Mouse (Mus musculus): ENCODE results near the gene Rnf217. TPM values are rescaled to one million over a fixed set of nuclear protein-coding genes. Genes with fewer than 3 reads are reported as not detected.
A peak's percentile ranks its signal among the peaks of the same experiment; 100 is the strongest.

The Rnf217 gene
- polyA plus RNA-seq (2015; fragmentation: Nextera tagmentation; extraction: Ambion mirVana) = 0.66 and 0.68 TPM in 2 replicates

DNA sequence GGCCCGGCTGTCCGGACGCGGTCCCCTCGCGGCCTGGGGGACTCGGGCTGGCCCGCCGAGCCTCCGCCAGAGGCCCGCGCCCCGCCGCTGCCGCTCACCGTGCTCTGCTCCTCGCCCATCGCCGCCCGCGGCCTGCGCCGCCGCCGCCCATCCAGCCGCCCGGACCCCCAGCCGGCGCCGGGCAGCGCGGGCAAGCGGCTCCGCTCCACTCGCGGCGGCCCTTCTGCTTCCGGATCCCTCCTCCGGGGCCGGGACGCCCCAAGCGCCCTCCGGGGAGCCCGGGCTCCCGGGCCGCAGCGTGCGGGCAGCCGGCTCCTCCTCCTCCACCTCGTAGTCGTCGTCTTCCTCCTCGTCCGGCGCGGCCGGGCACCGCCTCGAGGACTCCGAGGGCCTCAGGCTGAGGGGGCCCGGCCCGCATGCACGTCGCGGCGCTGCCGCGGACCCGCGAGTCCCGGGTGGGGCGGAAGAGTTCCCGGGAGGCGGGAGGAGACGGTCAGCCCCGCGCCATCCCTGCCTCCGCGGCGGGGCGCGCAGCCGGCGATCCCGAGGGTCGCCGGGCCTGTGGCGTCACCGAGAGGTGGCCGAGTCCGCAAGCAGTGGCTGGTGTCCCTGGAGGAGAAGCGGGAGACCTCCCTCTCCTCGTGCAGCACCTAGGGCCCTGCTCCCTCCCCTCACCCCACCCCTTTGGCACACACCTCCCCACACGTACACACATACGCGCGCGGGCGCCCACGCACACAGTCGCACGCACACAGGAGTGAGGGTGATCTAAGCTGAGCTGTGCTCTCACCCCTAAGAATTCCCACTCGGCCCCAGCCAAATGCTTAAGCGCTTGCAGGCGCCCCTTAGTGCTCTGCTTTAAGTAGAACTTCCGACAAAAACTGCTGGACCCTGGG is at the start of gene Rnf217:
Gene Rnf217 (minus strand): TSS at position 119 of the 896 bp plus-strand sequence.
- H3K27me3 ChIP-seq (ENCODE audit: control insufficient read depth, insufficient read depth, low read length) = no peaks in the 10 kb centered on the region; the same call in 1 of the 2 replicates
- H3K4me2 ChIP-seq (ENCODE audit: low read depth, low read length) = peak within 1 kb of the TSS; percentile 87
- WGBS = 0% methylated on average over 81 of the region's 106 CpGs

DNA sequence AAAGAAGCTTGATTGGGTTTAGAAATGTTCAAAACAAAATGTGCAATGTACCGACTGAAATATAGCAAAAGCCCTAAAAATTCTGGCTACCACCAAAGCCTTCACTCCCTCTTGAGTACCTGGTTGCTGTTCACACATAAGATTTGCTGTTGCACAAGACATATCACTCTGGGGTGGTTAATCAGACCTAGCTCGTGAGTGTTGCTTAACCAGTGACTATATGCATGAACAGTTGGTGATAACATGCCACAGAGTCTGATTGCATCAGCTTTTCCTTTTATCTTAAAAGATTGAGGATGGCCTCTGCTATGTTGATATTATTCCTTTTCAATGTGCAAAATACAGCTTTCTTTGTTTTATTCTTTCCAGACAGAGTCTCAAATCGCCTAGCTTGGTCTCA is 38.3 kb upstream of the Rnf217 start:
- H3K36me3 ChIP-seq (ENCODE audit: control insufficient read depth, insufficient read depth) = no peaks in the 10 kb centered on the region
- no peaks in the 10 kb centered on the region for H3K27me3 ChIP-seq (ENCODE audit: control insufficient read depth, insufficient read depth, low read length)
- ATAC-seq (replicated peaks; ENCODE audit: extremely low read depth, insufficient read depth, low FRiP score) = no peak
- no peak overlapping the region for H3K9ac ChIP-seq (ENCODE audit: low read length)
- H3K4me3 ChIP-seq (ENCODE audit: low read length) = no peak overlapping the region
- no peak overlapping the region for H3K4me2 ChIP-seq (ENCODE audit: low read depth, low read length)
- H3K27ac ChIP-seq (ENCODE audit: low read length) = no peak overlapping the region
- 71% methylated on average over 3 of the region's 3 CpGs for WGBS
- no peaks in the 10 kb centered on the region for H3K9me3 ChIP-seq (replicated peaks; ENCODE audit: control insufficient read depth, low read length)
- no peaks in the 10 kb centered on the region for H3K4me1 ChIP-seq (ENCODE audit: control insufficient read depth, insufficient read depth, low read length)

More for the DNA sequence above, at the start of gene Rnf217:
- H3K4me3 ChIP-seq (ENCODE audit: low read length) = peak within 1 kb of the TSS; percentile 76
- no peaks in the 10 kb centered on the region for H3K9me3 ChIP-seq (replicated peaks; ENCODE audit: control insufficient read depth, low read length)
- peak within 1 kb of the TSS; percentile 87 for H3K27ac ChIP-seq (ENCODE audit: low read length)
- H3K9ac ChIP-seq (ENCODE audit: low read length) = peak within 1 kb of the TSS; percentile 83
- no peaks in the 10 kb centered on the region for H3K36me3 ChIP-seq (ENCODE audit: control insufficient read depth, insufficient read depth)
- peak; percentile 79 for ATAC-seq (replicated peaks; ENCODE audit: extremely low read depth, insufficient read depth, low FRiP score)
- H3K4me1 ChIP-seq (ENCODE audit: control insufficient read depth, insufficient read depth, low read length) = peaks cover 21% of the 10 kb centered on the region

DNA sequence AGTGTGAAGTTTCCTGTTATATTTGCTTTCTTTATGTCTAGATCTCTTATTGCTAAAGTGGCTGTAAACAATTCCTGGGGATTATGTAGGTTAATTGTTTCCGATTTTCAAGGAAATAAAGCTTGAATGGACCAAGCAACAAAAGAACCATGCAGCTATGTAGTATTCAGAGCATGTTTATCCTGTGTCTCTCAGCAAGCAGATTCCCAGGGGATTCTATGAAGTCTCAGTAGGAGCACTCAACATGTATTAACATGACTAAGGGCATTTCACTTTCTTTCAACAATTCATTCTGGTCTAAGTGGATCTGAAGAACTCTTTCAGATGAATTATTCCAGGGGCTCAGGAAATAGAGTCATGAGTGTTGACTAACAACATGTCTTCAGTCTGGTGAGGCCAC is 37.1 kb upstream of the Rnf217 start:
- no peak overlapping the region for H3K4me3 ChIP-seq (ENCODE audit: low read length)
- no peak overlapping the region for H3K27ac ChIP-seq (ENCODE audit: low read length)
- H3K4me2 ChIP-seq (ENCODE audit: low read depth, low read length) = no peak overlapping the region
- ATAC-seq (replicated peaks; ENCODE audit: extremely low read depth, insufficient read depth, low FRiP score) = no peak
- 49% methylated on average over 1 of the region's 1 CpGs for WGBS
- H3K4me1 ChIP-seq (ENCODE audit: control insufficient read depth, insufficient read depth, low read length) = no peaks in the 10 kb centered on the region
- no peaks in the 10 kb centered on the region for H3K27me3 ChIP-seq (ENCODE audit: control insufficient read depth, insufficient read depth, low read length)
- no peaks in the 10 kb centered on the region for H3K36me3 ChIP-seq (ENCODE audit: control insufficient read depth, insufficient read depth)
- H3K9ac ChIP-seq (ENCODE audit: low read length) = no peak overlapping the region
- no peaks in the 10 kb centered on the region for H3K9me3 ChIP-seq (replicated peaks; ENCODE audit: control insufficient read depth, low read length)

DNA sequence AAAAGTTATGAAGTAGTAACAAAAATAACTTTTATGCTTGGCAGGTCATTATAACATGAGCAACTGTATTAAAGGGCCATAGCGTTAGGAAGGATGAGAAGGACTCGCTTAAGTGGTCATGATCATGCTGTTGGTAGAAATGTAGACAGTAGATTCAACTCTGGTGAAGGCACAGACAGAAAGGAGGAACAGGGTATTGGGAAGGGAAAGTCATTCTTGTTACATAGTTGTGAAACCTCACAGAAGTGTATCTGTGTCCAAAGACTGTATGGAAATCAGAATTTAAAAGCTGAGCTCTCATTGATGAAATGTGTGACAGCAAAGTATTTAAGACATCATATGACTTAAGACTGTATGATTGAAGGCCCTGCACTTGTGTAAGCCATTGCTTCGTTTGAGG is 26.1 kb upstream of the Rnf217 start:
- Histone ChIP-seq H3K36me3 (ENCODE audit: control insufficient read depth, insufficient read depth) (no peaks in the 10 kb centered on the region), H3K9me3 (replicated peaks; ENCODE audit: control insufficient read depth, low read length) (no peaks in the 10 kb centered on the region), H3K4me2 (ENCODE audit: low read depth, low read length) (no peak overlapping the region), H3K27me3 (ENCODE audit: control insufficient read depth, insufficient read depth, low read length) (no peaks in the 10 kb centered on the region), H3K4me3 (ENCODE audit: low read length) (no peak overlapping the region), H3K9ac (ENCODE audit: low read length) (no peak overlapping the region), H3K27ac (ENCODE audit: low read length) (no peak overlapping the region), H3K4me1 (ENCODE audit: control insufficient read depth, insufficient read depth, low read length) (no peaks in the 10 kb centered on the region)
- ATAC-seq (replicated peaks; ENCODE audit: extremely low read depth, insufficient read depth, low FRiP score) = no peak
- WGBS = 71% methylated on average over 3 of the region's 3 CpGs

DNA sequence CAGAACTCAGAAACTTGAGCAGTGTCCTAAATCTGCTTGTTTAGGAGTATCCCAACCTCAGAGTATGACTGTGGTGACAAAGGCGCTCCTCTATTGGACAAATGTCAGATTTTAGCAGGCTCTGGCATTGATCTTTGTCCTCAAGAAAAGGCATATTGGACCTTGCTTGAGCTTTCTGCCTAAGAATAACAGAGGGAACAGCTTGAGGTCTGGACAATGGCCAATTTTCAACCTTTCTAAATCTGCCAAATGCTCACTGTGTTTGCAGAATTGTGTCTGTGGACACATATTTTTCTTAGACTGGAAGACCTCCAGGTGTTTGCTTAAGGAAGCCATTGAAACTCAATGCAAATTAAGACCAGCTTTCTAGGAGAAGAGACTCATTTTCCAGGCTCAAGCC is 23.0 kb upstream of the Rnf217 start:
- no peak overlapping the region for H3K4me3 ChIP-seq (ENCODE audit: low read length)
- WGBS = 86% methylated on average over 1 of the region's 1 CpGs
- no peak overlapping the region for H3K27ac ChIP-seq (ENCODE audit: low read length)
- H3K9ac ChIP-seq (ENCODE audit: low read length) = no peak overlapping the region
- no peaks in the 10 kb centered on the region for H3K9me3 ChIP-seq (replicated peaks; ENCODE audit: control insufficient read depth, low read length)
- no peaks in the 10 kb centered on the region for H3K4me1 ChIP-seq (ENCODE audit: control insufficient read depth, insufficient read depth, low read length)
- no peak overlapping the region for H3K4me2 ChIP-seq (ENCODE audit: low read depth, low read length)
- ATAC-seq (replicated peaks; ENCODE audit: extremely low read depth, insufficient read depth, low FRiP score) = no peak
- no peaks in the 10 kb centered on the region for H3K27me3 ChIP-seq (ENCODE audit: control insufficient read depth, insufficient read depth, low read length)
- no peaks in the 10 kb centered on the region for H3K36me3 ChIP-seq (ENCODE audit: control insufficient read depth, insufficient read depth)

DNA sequence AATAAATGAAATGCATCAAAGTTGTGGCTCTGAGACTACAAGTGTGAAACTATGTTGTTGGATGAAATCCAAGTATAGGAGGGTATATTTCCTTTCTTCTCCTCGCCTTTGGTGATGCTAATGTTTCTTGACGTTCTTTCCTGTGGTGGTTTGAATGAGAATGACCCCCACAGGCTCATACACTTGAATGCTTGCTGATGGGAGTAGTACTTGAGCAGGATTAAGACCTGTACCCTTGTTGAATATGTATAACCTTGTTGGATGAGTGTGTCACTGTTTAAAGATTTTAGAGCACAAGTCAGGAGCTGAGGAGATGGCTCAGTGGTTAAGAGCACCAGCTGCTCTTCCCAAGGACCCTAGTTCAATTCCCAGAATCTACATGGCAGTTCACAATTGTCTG is 6.4 kb upstream of the Rnf217 start:
- Histone ChIP-seq H3K9me3 (replicated peaks; ENCODE audit: control insufficient read depth, low read length) (no peaks in the 10 kb centered on the region), H3K4me2 (ENCODE audit: low read depth, low read length) (no peak overlapping the region), H3K4me3 (ENCODE audit: low read length) (no peak overlapping the region), H3K9ac (ENCODE audit: low read length) (no peak overlapping the region), H3K27ac (ENCODE audit: low read length) (no peak overlapping the region), H3K27me3 (ENCODE audit: control insufficient read depth, insufficient read depth, low read length) (no peaks in the 10 kb centered on the region; the same call in 1 of the 2 replicates), H3K36me3 (ENCODE audit: control insufficient read depth, insufficient read depth) (no peaks in the 10 kb centered on the region), H3K4me1 (ENCODE audit: control insufficient read depth, insufficient read depth, low read length) (no peaks in the 10 kb centered on the region)
- ATAC-seq (replicated peaks; ENCODE audit: extremely low read depth, insufficient read depth, low FRiP score) = no peak
- WGBS = 37% methylated on average over 2 of the region's 2 CpGs

DNA sequence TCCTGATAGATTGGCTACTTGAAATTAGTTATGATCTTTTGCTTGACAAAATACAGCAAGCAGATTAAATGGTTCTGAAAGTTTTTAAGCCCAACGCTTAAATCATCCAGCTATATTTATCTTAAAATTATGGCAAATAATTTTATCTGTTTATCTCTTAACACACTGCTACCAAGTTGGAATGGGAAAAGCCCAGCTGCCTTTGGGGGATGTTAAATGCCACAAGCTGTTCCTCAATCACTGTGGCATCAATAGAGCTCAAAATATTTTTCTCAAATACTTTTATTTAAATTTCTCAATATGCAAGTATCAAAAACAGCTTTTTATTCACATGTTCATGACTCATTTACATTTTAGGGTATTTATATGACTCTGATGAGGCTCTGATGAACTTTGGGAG is 5.1 kb upstream of the Rnf217 start:
- no peaks in the 10 kb centered on the region; the same call in 1 of the 2 replicates for H3K27me3 ChIP-seq (ENCODE audit: control insufficient read depth, insufficient read depth, low read length)
- no peaks in the 10 kb centered on the region for H3K36me3 ChIP-seq (ENCODE audit: control insufficient read depth, insufficient read depth)

DNA sequence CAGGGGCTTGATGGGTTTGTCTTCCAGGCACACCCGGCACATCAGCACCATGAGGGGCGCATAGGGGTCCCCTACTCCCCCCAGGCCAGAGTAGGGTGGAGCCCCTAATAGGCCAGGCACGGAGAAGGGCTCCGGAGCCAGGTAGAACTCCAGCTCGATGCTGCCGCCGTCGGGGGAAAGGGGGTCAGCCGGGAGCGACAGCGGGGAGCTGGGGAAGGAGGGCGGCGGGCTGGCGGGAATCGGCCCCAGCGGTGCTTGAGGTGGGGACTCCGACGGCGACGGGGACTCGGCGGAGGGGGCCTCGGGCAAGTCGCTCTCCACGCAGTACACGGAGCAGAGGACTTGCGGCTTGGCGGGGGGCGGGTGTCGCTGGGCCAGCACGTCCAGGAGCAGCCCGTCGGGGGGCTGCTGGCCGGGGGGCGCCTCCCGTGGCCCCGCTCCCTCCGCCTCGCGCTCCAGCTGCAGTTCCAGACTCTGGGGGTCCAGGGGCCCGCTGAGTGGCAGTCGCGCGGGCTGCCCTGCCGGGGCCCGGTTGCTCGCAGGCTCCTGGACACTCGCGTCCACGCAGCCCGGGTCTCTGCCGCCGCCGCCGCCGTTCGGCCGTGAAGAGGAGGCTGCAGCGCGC is 431 bp downstream of the Rnf217 start:
- no peaks in the 10 kb centered on the region for H3K36me3 ChIP-seq (ENCODE audit: control insufficient read depth, insufficient read depth)
- ATAC-seq (replicated peaks; ENCODE audit: extremely low read depth, insufficient read depth, low FRiP score) = peak; percentile 26
- H3K4me3 ChIP-seq (ENCODE audit: low read length) = peak overlapping the region; percentile 76
- peak overlapping the region; percentile 87 for H3K27ac ChIP-seq (ENCODE audit: low read length)
- WGBS = 1% methylated on average over 58 of the region's 60 CpGs
- H3K27me3 ChIP-seq (ENCODE audit: control insufficient read depth, insufficient read depth, low read length) = no peaks in the 10 kb centered on the region; the same call in 1 of the 2 replicates
- peak overlapping the region; percentile 87 for H3K4me2 ChIP-seq (ENCODE audit: low read depth, low read length)
- peak overlapping the region; percentile 83 for H3K9ac ChIP-seq (ENCODE audit: low read length)
- H3K4me1 ChIP-seq (ENCODE audit: control insufficient read depth, insufficient read depth, low read length) = peaks cover 21% of the 10 kb centered on the region
- H3K9me3 ChIP-seq (replicated peaks; ENCODE audit: control insufficient read depth, low read length) = no peaks in the 10 kb centered on the region

More for the DNA sequence above, 5.1 kb upstream of the Rnf217 start:
- no peak for ATAC-seq (replicated peaks; ENCODE audit: extremely low read depth, insufficient read depth, low FRiP score)
- Histone ChIP-seq H3K9ac (ENCODE audit: low read length) (no peak overlapping the region), H3K4me1 (ENCODE audit: control insufficient read depth, insufficient read depth, low read length) (0 out of 2 replicates have a peak, but pooled peaks cover 2% of the 10 kb centered on the region), H3K4me3 (ENCODE audit: low read length) (no peak overlapping the region), H3K27ac (ENCODE audit: low read length) (no peak overlapping the region), H3K9me3 (replicated peaks; ENCODE audit: control insufficient read depth, low read length) (no peaks in the 10 kb centered on the region), H3K4me2 (ENCODE audit: low read depth, low read length) (no peak overlapping the region)
- WGBS = 68% methylated on average over 1 of the region's 1 CpGs

Measured in heart, embryonic 16.5 days (tissue).